Mouse (Mus musculus): ENCODE measurements around the gene Cacna1g.

The Cacna1g gene

GRCm38 (mm10) chr11:94444829-94445228 lies 29.2 kb downstream of the Cacna1g start:
- DNase-seq: no peak

- no peak for DNase-seq
Observed at GRCm38 (mm10) chr11:94441752-94442151, 32.2 kb downstream of the Cacna1g start.

GRCm38 (mm10) chr11:94441122-94441521 lies 32.9 kb downstream of the Cacna1g start:
- no peak for DNase-seq

GRCm38 (mm10) chr11:94440421-94440820 lies 33.6 kb downstream of the Cacna1g start:
- DNase-seq: no peak

GRCm38 (mm10) chr11:94429011-94429651 lies 44.9 kb downstream of the Cacna1g start:
- no peak for DNase-seq

GRCm38 (mm10) chr11:94428091-94428835 lies 45.7 kb downstream of the Cacna1g start:
- peak; percentile 93 for DNase-seq

GRCm38 (mm10) chr11:94425656-94426055 lies 48.3 kb downstream of the Cacna1g start:
- no peak for DNase-seq

GRCm38 (mm10) chr11:94425215-94425614 lies 48.8 kb downstream of the Cacna1g start:
- DNase-seq: no peak

GRCm38 (mm10) chr11:94424380-94424779 lies 49.6 kb downstream of the Cacna1g start:
- no peak for DNase-seq

- no peak for DNase-seq
Observed at GRCm38 (mm10) chr11:94423855-94424254, 50.1 kb downstream of the Cacna1g start.

- DNase-seq: no peak
Observed at GRCm38 (mm10) chr11:94420991-94421390, 53.0 kb downstream of the Cacna1g start.

GRCm38 (mm10) chr11:94420325-94420724 lies 53.7 kb downstream of the Cacna1g start:
- DNase-seq: peak; percentile 68

- no peak for DNase-seq
Observed at GRCm38 (mm10) chr11:94419004-94419727, 54.8 kb downstream of the Cacna1g start.

- no peak for DNase-seq
Observed at GRCm38 (mm10) chr11:94414042-94414441, 60.0 kb downstream of the Cacna1g start.

GRCm38 (mm10) chr11:94413516-94413915 lies 60.5 kb downstream of the Cacna1g start:
- peak; percentile 29 for DNase-seq

GRCm38 (mm10) chr11:94412998-94413469 lies 61.0 kb downstream of the Cacna1g start:
- DNase-seq: no peak

- no peak for DNase-seq
Observed at GRCm38 (mm10) chr11:94412562-94412961, 61.4 kb downstream of the Cacna1g start.

- DNase-seq: peak; percentile 35
Observed at GRCm38 (mm10) chr11:94407803-94408321, 66.1 kb downstream of the Cacna1g start.

- DNase-seq: no peak
Observed at GRCm38 (mm10) chr11:94405348-94405747, 68.7 kb downstream of the Cacna1g start.

GRCm38 (mm10) chr11:94404641-94405260 lies 69.2 kb downstream of the Cacna1g start:
- DNase-seq: peak; percentile 85

GRCm38 (mm10) chr11:94404178-94404577 lies 69.8 kb downstream of the Cacna1g start:
- no peak for DNase-seq

GRCm38 (mm10) chr11:94403757-94404156 lies 70.2 kb downstream of the Cacna1g start:
- no peak for DNase-seq

GRCm38 (mm10) chr11:94402731-94403130 lies 71.3 kb downstream of the Cacna1g start:
- peak; percentile 18 for DNase-seq

Data from lung, postnatal 10 days (tissue).